ENCODE assay signal across 9 mouse cellular contexts in genomic region chr13:114895896-114896295, GRCm38 (mm10). TPM values are rescaled to one million over a fixed set of nuclear protein-coding genes. Genes with fewer than 3 reads are reported as not detected.
DNase-seq lines count a peak whose midpoint lies in the region; ATAC-seq and TF ChIP-seq lines count a peak whose summit lies in the region.
"Had no signal": no experiment of that assay in that cellular context is flagged by ENCODE, and none has a peak within 500 bp of the region (broad histone marks: within the 10 kb centered on the region; RNA-seq: fewer than 3 reads in every experiment).

No protein-coding gene starts in this region.

- intact Hi-C loops in gastrocnemius, adult 2 months (cut with DNase I): loop anchor here (5.0 kb wide), 1 partner anchor 59 kb away; no protein-coding TSS in a partner anchor

- ATAC-seq in erythroid progenitor cell, adult 5-6 weeks (replicated peaks; ENCODE audit: low FRiP score, poor library complexity, severe bottlenecking): no peak

- TF ChIP-seq CTCF in gastrocnemius, adult 2 months (IDR thresholded peaks at IDR 0.05): no peak

- no peak for DNase-seq in gastrocnemius, adult 2 months
- no peak for DNase-seq in gastrocnemius, postnatal 10 days
- DNase-seq in heart, adult 9 months (ENCODE audit: low spot score in 2 of 2): peak; percentile 54 to 64
- peak; percentile 56 for DNase-seq in kidney, postnatal 10 days
- peak; percentile 21 for DNase-seq in skeletal muscle tissue, adult 2 months (ENCODE audit: low read depth, low spot score)
- no peak for DNase-seq in c-Kit-positive CD71-positive TER-119-positive erythroid progenitor cells, embryonic 14.5 days (ENCODE audit: low spot score)
- DNase-seq in cerebellum, adult 11 months: no peak

- H3K27ac ChIP-seq in gastrocnemius, adult 2 months: peak overlapping the region; percentile 74
- H3K27ac ChIP-seq: limb, embryonic 12.5 days had no signal

- peak overlapping the region; percentile 38; the same call in 1 of the 2 replicates for H3K4me3 ChIP-seq in gastrocnemius, adult 2 months
- H3K4me3 ChIP-seq: limb, embryonic 12.5 days had no signal

RNA-seq across cellular contexts. Expression of gene Itga2, which starts 36.0 kb away (rescaled TPM):
- total RNA-seq in gastrocnemius, adult 2 months (2021): 1 to 10 TPM in 1 of 2 experiments, under 1 TPM in 1; 0.43 to 2.3 TPM
- 10 to 100 TPM in 1 of 2 experiments, 1 to 10 TPM in 1; 7.3 to 10.2 TPM for total RNA-seq in gastrocnemius, postnatal 10 days (2021)
- not detected in 2 replicates for total RNA-seq in erythroid progenitor cell, adult 5-6 weeks (2015; ENCODE audit: low replicate concordance)
- total RNA-seq in erythroid progenitor cell, adult 5-6 weeks (2017; ENCODE audit: low replicate concordance): 0.08 and 0.13 TPM in 2 replicates

Comparison
In these comparisons a context has a peak if more than half of its experiments do, and no peak if none do; other contexts are left out.
1. DNase-seq: peak in heart, adult 9 months (2 of 2), kidney, postnatal 10 days (single experiment) and skeletal muscle tissue, adult 2 months (single experiment); none in gastrocnemius, adult 2 months (single experiment), gastrocnemius, postnatal 10 days (single experiment), c-Kit-positive CD71-positive TER-119-positive erythroid progenitor cells, embryonic 14.5 days (single experiment) and cerebellum, adult 11 months (single experiment).